Mouse (Mus musculus) intestine, embryonic 16.5 days (tissue): ENCODE data around the gene Baat. TPM values are rescaled to one million over a fixed set of nuclear protein-coding genes. Genes with fewer than 3 reads are reported as not detected.

ENCODE experiments used
- ATAC-seq: fragments of 200-750 bp; cut with Nextera tagmentation; 2 replicates; pipeline ENCODE4 v1.8.0; 2017; ENCODE audit warnings: moderate TSS enrichment, moderate library complexity
- H3K27ac ChIP-seq: fragments of 300-500 bp; sonication (generic); 2 replicates; pipeline ENCODE4 v1.5.1; 2014; ENCODE audit warnings: mild to moderate bottlenecking, low read length
- H3K27me3 ChIP-seq: fragments of 300-500 bp; sonication (generic); replicated peaks from 2 replicates; pipeline ENCODE4 v1.6.1; 2014; ENCODE audit warnings: low read length, control low read depth, mixed read lengths; ENCODE audit not compliant: control insufficient read depth, insufficient read depth
- H3K36me3 ChIP-seq: fragments of 300-500 bp; sonication (generic); 2 replicates; pipeline ENCODE4 v1.6.1; 2014; ENCODE audit warnings: low read length, control low read depth; ENCODE audit not compliant: control insufficient read depth, insufficient read depth
- H3K4me1 ChIP-seq: fragments of 300-500 bp; sonication (generic); 2 replicates; pipeline ENCODE4 v1.6.1; 2014; ENCODE audit warnings: low read length, control low read depth, mixed read lengths; ENCODE audit not compliant: control insufficient read depth, insufficient read depth
- H3K4me2 ChIP-seq: fragments of 300-500 bp; sonication (generic); 2 replicates; pipeline ENCODE4 v1.6.1; 2014; ENCODE audit warnings: low read depth, low read length, control low read depth
- H3K4me3 ChIP-seq: fragments of 300-500 bp; sonication (generic); 2 replicates; pipeline ENCODE4 v1.5.1; 2014; ENCODE audit warnings: mild to moderate bottlenecking, low read length
- H3K9ac ChIP-seq: fragments of 300-500 bp; sonication (generic); 2 replicates; pipeline ENCODE4 v1.6.1; 2014; ENCODE audit warnings: low read depth, low read length
- H3K9me3 ChIP-seq: fragments of 300-500 bp; sonication (generic); 2 replicates; pipeline ENCODE4 v1.6.1; 2016; ENCODE audit warnings: low read length, control low read depth; ENCODE audit not compliant: control insufficient read depth
- WGBS: fragments of 180-500 bp; shearing (Covaris S2); extraction: QIAGEN DNeasy Blood & Tissue Kit; methylation state at CpG from one replicate; pipeline ENCODE4 v1.1.7; 2014; 5-methylcytosine and 5-hydroxymethylcytosine counted together
- polyA plus RNA-seq: library from polyadenylated mRNA; unstranded; fragments of >200 nt; fragmentation: Nextera tagmentation; extraction: Ambion mirVana; gene quantifications from 2 replicates; pipeline ENCODE4 v1.2.1, GENCODE M21; 2015

Baat gene
- 0.20 and 0.53 TPM in 2 replicates for polyA plus RNA-seq

DNA sequence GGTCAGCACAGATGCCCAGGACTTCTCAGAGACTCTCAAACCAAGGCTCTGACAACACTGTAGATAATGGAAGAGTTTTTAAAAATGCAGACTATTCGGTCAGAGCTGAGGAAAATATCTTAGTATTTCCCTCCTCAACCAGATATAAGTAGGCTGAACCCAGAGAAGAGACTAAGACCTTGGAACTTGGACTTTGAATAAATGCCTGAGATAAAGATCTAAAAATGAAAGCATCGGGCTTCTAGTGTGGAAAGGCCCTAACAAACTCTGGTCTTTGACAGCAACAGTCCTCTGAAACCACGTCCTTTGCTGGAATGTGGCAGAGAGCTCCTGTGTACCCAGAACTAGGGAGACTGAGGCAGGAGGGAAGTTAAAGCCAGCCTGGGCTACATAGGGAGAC lies at the start of gene Baat:
TSS of gene Baat (minus strand) at position 172 of the 400 bp plus-strand sequence.
- Histone ChIP-seq H3K4me3 (no peak within 1 kb of the TSS), H3K9ac (no peak within 1 kb of the TSS), H3K4me1 (peaks cover 6% of the 10 kb centered on the region; the same call in 1 of the 2 replicates), H3K27me3 (no peaks in the 10 kb centered on the region), H3K9me3 (no peaks in the 10 kb centered on the region), H3K4me2 (no peak within 1 kb of the TSS), H3K36me3 (no peaks in the 10 kb centered on the region), H3K27ac (peak within 1 kb of the TSS; percentile 14; the same call in 1 of the 2 replicates)
- ATAC-seq = peak; percentile 62
- 54% methylated on average over 3 of the region's 3 CpGs for WGBS

DNA sequence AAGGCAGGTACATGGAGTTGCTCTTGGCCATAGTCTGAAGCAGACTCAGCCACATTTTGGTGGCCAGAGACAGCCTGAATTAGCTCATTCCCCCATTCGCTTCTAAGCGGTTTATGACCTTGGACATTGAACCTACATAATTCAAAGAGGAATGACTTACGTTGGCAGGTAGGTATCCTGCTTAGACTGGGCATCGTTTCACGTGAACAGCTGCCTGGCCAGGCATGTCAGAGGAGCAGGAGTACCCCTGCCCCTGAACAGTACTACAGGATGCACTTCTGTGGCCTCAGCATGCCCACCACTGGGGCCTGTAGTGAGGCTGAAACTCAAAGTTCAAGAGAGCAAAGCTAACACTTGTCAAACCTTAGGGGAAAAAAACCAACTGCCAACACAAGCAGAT lies 47.0 kb upstream of the Baat start:
- no peaks in the 10 kb centered on the region for H3K27me3 ChIP-seq
- no peaks in the 10 kb centered on the region for H3K9me3 ChIP-seq
- no peak overlapping the region for H3K4me3 ChIP-seq
- no peaks in the 10 kb centered on the region for H3K36me3 ChIP-seq
- no peak overlapping the region for H3K4me2 ChIP-seq
- 51% methylated on average over 5 of the region's 5 CpGs for WGBS
- peak overlapping the region; percentile 18; the same call in 1 of the 2 replicates for H3K9ac ChIP-seq
- 0 out of 2 replicates have a peak overlapping the region, but pooled peaks have one; percentile 23 for H3K27ac ChIP-seq
- H3K4me1 ChIP-seq = no peaks in the 10 kb centered on the region
- peak; percentile 33 for ATAC-seq

DNA sequence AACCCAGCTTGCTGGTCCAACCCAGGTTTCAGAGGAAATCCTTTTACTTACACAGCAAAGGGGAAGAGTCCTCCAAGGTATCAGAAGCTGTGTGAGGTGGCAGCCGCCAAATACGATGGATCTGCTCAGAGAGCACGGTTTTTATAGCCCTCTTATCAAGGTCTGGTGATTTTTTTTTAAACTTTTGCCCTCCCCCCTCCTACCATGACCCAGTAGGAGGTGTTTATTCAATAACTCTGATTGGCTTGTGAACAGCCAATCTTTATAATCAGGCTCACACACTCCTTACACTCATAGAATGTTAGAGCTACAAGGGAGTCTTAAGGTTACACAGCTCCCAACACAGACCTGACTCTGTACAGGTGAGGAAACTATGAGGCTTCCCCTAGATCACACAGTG lies 43.0 kb upstream of the Baat start, which contains the start of gene Aldob:
TSS of gene Aldob (minus strand) at position 164 of the 400 bp plus-strand sequence.
- 26% methylated on average over 3 of the region's 3 CpGs for WGBS
- Histone ChIP-seq H3K27me3 (no peaks in the 10 kb centered on the region), H3K36me3 (0 out of 2 replicates have a peak, but pooled peaks cover 2% of the 10 kb centered on the region), H3K27ac (peak within 1 kb of the TSS; percentile 91), H3K9me3 (no peaks in the 10 kb centered on the region), H3K4me1 (no peaks in the 10 kb centered on the region), H3K4me3 (peak within 1 kb of the TSS; percentile 50), H3K4me2 (peak within 1 kb of the TSS; percentile 46), H3K9ac (peak within 1 kb of the TSS; percentile 66)
- peak; percentile 86 for ATAC-seq

DNA sequence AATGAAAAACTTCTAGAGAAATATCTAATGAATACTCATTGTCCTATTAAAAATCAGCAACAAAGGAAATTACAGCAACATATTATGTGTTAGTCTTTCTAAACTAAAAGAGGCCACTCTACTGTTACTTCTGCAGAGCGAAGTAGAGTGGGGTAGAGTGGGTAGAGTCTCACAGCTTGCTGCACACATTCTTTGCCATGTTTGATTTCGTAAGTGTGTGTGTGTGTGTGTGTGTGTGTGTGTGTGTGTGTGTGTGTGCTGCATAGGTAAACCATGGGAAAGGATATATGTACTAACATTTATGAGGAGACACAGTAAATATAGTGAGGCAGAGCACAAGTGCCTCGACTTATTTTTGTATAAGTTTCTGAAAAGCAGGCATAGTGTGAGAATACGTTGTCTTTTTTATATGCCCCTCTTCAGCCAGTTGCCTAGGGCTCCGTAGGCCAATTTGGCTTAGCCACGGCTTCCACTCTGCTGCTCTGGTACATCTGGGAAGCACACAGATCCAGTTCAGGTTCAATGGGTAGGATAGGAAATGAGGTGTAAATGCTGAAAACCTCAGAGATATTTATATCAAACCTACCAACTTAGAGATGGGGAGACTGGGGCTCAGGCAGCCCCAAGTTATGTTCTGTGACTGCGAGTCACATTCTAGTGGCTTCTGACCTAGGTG lies 41.3 kb upstream of the Baat start:
- ATAC-seq = peak; percentile 47
- 71% methylated on average over 7 of the region's 7 CpGs for WGBS
- peak overlapping the region; percentile 66 for H3K9ac ChIP-seq
- 0 out of 2 replicates have a peak, but pooled peaks cover 2% of the 10 kb centered on the region for H3K36me3 ChIP-seq
- H3K4me3 ChIP-seq = peak overlapping the region; percentile 50
- H3K27ac ChIP-seq = peak overlapping the region; percentile 91
- H3K9me3 ChIP-seq = no peaks in the 10 kb centered on the region
- H3K4me2 ChIP-seq = peak overlapping the region; percentile 46
- no peaks in the 10 kb centered on the region for H3K27me3 ChIP-seq
- no peaks in the 10 kb centered on the region for H3K4me1 ChIP-seq

DNA sequence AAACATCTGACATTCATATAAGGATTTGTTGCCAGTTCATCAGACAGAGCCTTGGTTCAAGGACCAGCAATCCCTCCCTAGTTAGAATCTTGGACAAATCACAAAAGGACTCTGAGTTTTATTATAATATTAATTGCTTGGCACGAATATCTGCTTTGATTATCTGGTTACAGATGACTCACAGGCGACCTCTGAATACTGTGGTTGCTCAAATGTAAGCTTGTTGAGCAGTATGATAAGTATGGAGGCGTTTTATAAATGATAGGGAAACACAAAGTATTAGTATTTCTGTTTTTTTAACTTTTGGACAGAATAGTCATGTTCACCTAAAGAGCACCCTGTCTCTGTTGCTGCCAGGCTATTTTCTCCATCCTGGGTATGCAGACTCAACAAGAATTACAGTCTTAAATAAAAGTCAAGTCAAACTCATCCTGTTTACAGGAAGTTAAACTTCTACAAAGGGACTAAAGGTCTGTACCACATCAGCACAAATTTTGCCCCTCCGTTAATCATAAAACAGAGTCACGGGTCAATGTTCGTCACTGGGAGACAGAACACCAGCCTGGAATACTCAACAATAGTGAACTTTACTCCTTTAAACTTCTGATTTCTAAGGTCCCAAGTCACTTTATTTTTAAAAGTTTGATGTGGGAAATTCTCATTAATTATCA lies 40.7 kb upstream of the Baat start:
- Histone ChIP-seq H3K9ac (no peak overlapping the region), H3K4me3 (peak overlapping the region; percentile 20), H3K9me3 (no peaks in the 10 kb centered on the region), H3K4me1 (no peaks in the 10 kb centered on the region), H3K4me2 (peak overlapping the region; percentile 30; the same call in 1 of the 2 replicates), H3K27ac (peak overlapping the region; percentile 65), H3K36me3 (0 out of 2 replicates have a peak, but pooled peaks cover 2% of the 10 kb centered on the region), H3K27me3 (no peaks in the 10 kb centered on the region)
- 36% methylated on average over 6 of the region's 6 CpGs for WGBS
- ATAC-seq = peak; percentile 85

DNA sequence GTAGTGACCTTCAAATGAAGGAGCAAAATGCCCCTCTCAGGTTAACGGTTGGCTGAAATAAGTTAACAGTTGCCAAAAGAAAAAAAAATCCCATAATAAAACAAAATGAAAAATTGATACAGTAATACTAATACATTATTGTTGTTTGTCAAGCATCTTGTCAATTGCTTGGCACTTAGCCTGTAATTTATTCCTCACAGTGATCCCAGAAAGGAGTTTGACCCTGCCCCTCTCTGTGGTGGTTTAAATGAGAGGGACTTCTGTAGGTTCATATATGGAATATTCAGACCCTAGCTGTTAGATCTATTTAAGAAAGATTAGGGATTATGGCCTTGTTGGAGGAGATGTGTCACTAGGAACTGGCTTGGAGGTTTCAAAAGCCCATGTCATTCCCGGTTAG lies 39.7 kb upstream of the Baat start:
- H3K27me3 ChIP-seq = no peaks in the 10 kb centered on the region
- no peak for ATAC-seq
- H3K4me2 ChIP-seq = peak overlapping the region; percentile 30
- H3K4me1 ChIP-seq = no peaks in the 10 kb centered on the region
- peak overlapping the region; percentile 11; the same call in 1 of the 2 replicates for H3K4me3 ChIP-seq
- no peak overlapping the region for H3K27ac ChIP-seq
- no peaks in the 10 kb centered on the region for H3K9me3 ChIP-seq
- 0 out of 2 replicates have a peak, but pooled peaks cover 2% of the 10 kb centered on the region for H3K36me3 ChIP-seq
- no peak overlapping the region for H3K9ac ChIP-seq
- 89% methylated on average over 2 of the region's 2 CpGs for WGBS

DNA sequence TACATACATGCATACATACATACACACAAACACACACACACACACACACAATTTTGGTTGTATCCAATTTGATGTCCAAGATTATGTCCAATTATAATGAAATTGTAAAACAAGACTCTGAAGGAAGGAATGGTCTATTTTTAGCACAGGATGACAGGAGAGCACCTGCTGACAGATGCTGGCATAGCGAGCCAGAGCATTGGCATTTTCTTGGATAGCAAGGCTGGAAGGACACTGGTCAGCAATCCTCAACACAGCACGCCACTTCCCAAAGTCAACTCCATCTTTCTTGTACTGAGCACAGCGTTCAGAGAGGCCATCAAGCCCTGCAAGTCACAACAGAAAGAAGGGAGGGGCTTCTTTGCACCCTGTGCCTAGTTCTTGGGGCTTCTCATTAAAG lies 34.6 kb upstream of the Baat start:
- Histone ChIP-seq H3K9me3 (no peaks in the 10 kb centered on the region), H3K4me3 (no peak overlapping the region), H3K36me3 (0 out of 2 replicates have a peak, but pooled peaks cover 2% of the 10 kb centered on the region), H3K27me3 (no peaks in the 10 kb centered on the region), H3K27ac (no peak overlapping the region), H3K4me2 (no peak overlapping the region), H3K4me1 (no peaks in the 10 kb centered on the region), H3K9ac (no peak overlapping the region)
- no peak for ATAC-seq
- 80% methylated on average over 3 of the region's 3 CpGs for WGBS

DNA sequence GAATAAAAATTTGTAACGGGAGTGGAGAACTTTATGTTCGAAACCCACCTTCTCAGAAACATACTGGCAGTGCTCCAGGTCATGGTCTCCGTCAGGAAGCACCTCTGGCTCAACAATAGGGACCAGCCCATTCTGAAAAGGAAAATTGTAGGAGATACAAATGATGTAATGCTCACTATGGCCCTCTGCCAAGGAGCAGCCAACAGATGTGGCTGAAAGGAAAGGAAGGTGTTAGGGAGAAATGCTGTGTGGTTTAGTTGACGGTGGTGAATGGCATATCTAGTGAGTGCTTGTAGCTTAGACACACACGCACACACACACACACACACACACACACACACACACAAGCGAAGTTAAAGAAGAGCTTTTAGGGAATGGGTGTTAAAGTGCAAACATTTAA lies 33.3 kb upstream of the Baat start:
- ATAC-seq = no peak
- no peaks in the 10 kb centered on the region for H3K27me3 ChIP-seq
- H3K4me1 ChIP-seq = no peaks in the 10 kb centered on the region
- H3K4me2 ChIP-seq = no peak overlapping the region
- no peak overlapping the region for H3K4me3 ChIP-seq
- H3K36me3 ChIP-seq = 0 out of 2 replicates have a peak, but pooled peaks cover 2% of the 10 kb centered on the region
- WGBS = 67% methylated on average over 6 of the region's 6 CpGs
- H3K9ac ChIP-seq = no peak overlapping the region
- H3K27ac ChIP-seq = no peak overlapping the region
- H3K9me3 ChIP-seq = no peaks in the 10 kb centered on the region

DNA sequence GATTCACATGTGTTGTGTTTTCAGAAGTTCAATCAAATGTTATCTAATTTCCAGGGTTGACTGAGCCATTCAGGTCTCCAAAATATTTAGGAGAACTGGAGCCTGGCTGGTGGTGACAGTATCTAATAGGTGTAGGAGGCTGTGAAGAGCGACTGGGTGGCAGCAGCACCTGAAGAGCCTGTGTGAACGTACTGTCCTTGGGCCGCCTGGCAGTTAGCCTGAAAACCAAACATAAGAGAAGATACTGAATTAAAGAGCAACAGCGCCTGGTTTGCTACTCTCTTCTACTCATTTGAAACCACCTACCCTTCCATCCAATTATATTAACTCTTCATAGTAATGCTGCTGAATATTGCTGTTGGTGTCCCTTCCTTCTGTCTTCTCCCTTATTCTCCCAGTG lies 30.3 kb upstream of the Baat start:
- no peak overlapping the region for H3K27ac ChIP-seq
- H3K9me3 ChIP-seq = no peaks in the 10 kb centered on the region
- H3K4me1 ChIP-seq = no peaks in the 10 kb centered on the region
- no peaks in the 10 kb centered on the region for H3K36me3 ChIP-seq
- no peak overlapping the region for H3K9ac ChIP-seq
- ATAC-seq = no peak
- H3K27me3 ChIP-seq = no peaks in the 10 kb centered on the region
- no peak overlapping the region for H3K4me3 ChIP-seq
- 88% methylated on average over 4 of the region's 4 CpGs for WGBS
- H3K4me2 ChIP-seq = no peak overlapping the region
